Mouse (Mus musculus) limb, embryonic 10.5 days (tissue): ENCODE results near the gene Acsl3. TPM values are rescaled to one million over a fixed set of nuclear protein-coding genes. Genes with fewer than 3 reads are reported as not detected.

Source experiments
- DNase-seq: peaks from one replicate; pipeline ENCODE4 v3.0.0-alpha.2; 2017; ENCODE audit warnings: low spot score
- H3K27ac ChIP-seq: fragments of 300-500 bp; sonication (generic); 2 replicates; pipeline ENCODE4 v1.5.1; 2016; ENCODE audit warnings: mild to moderate bottlenecking
- H3K27me3 ChIP-seq: fragments of 300-500 bp; sonication (generic); 2 replicates; pipeline ENCODE4 v1.6.1; 2016; ENCODE audit warnings: low read depth, mild to moderate bottlenecking; ENCODE audit not compliant: poor library complexity, severe bottlenecking
- H3K36me3 ChIP-seq: fragments of 300-500 bp; sonication (generic); 2 replicates; pipeline ENCODE4 v1.6.1; 2016; ENCODE audit warnings: mild to moderate bottlenecking, moderate library complexity
- H3K4me1 ChIP-seq: fragments of 300-500 bp; sonication (generic); 2 replicates; pipeline ENCODE4 v1.6.1; 2016
- H3K4me3 ChIP-seq: fragments of 300-500 bp; sonication (generic); 2 replicates; pipeline ENCODE4 v1.5.1; 2016; ENCODE audit warnings: mild to moderate bottlenecking, moderate library complexity
- H3K9me3 ChIP-seq: fragments of 300-500 bp; sonication (generic); replicated peaks from 2 replicates; pipeline ENCODE4 v1.6.1; 2016; ENCODE audit warnings: mild to moderate bottlenecking
- WGBS: fragments of 180-500 bp; shearing (Covaris S2); methylation state at CpG from one replicate; pipeline ENCODE4 v1.1.7; 2016; 5-methylcytosine and 5-hydroxymethylcytosine counted together
- polyA plus RNA-seq: library from polyadenylated mRNA; unstranded; fragments of >200 nt; fragmentation: Nextera tagmentation; extraction: Ambion mirVana; gene quantifications from 2 replicates; pipeline ENCODE4 v1.2.1, GENCODE M21; 2016

Gene Acsl3
- polyA plus RNA-seq, 1 experiment from 2014 or later: 82.4 TPM

DNA sequence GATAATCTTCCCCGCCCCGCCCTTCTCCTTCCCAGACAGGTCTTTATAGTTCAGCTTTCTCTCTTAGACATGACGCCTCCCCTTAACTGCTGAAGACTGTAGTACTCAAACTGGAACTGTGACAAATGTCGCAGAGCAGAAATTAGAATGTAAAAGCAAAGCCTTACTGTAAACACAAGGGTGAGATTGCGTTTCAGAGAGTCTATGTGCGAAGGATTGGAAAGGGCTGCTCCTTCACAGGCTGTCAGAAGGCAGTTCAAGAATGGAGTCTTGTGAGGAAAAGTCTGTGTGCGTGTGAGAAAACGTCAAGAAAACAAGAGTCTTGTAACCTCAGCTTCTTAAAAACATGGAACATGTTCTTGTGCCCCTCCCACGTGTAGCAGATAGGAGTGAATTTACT, 74.7 kb downstream of the Acsl3 start:
- no peak for DNase-seq
- Histone ChIP-seq H3K4me1 (0 out of 2 replicates have a peak, but pooled peaks cover 7% of the 10 kb centered on the region), H3K4me3 (no peak overlapping the region), H3K9me3 (no peaks in the 10 kb centered on the region), H3K27ac (no peak overlapping the region), H3K36me3 (no peaks in the 10 kb centered on the region), H3K27me3 (no peaks in the 10 kb centered on the region)
- WGBS: 90% methylated on average over 9 of the region's 9 CpGs

DNA sequence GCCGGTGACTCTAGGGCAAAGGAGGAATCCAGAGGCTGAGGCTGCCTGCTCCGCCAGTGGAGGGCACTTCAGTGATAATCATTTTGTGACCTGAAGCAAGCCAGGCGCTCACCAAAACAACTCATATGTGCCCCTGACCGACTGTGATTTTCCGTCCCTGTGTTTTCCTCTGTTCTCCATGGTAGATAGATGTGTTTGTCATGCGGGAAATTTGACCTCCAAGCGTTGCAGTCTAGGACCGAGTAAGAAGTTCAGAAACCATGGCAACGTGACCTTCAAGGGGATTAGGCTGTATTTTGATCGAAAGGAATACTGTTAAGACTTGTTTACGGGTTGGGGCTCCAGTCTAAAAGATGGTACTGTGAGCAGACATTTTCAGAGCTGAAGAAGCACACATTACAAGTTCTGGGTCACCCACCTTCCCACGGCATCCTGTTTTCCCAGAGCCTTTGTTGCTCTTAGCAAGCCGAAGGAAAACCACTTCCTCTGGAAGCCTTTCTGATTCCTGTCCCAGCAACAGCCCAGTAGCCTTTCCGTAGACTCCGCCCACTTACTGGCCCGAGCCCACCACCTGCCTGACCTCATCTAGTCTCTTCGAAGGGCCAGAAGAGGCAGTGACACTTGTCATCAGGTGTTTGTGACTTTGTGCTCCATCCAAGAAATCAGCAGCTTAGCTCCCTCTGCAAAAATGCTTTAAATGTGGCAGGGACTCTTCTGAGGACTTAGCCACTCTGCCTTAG, 76.8 kb downstream of the Acsl3 start:
- Histone ChIP-seq H3K4me1 (peaks cover 7% of the 10 kb centered on the region; the same call in 1 of the 2 replicates), H3K4me3 (no peak overlapping the region), H3K27ac (no peak overlapping the region), H3K9me3 (no peaks in the 10 kb centered on the region), H3K36me3 (no peaks in the 10 kb centered on the region), H3K27me3 (no peaks in the 10 kb centered on the region)
- no peak for DNase-seq
- 79% methylated on average over 17 of the region's 17 CpGs for WGBS

DNA sequence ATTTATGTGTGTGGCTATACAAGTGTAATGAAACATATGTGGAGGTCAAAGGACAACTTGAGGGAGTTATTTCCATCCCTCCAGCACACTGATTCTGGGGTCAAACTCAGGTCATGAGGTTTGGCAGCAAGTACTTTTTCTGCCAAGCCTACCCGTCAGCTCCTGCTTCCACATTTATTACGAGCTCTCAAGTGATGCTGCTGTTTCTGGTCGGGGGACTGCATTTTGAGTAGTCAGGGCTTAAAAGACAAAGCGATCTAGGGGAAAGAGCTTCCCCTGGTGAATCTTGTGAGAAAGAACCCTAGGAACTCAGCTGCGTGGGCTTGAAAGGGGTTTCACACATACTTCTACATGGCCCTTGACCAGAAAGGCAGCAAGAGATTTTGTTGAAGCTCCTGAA, 80.0 kb downstream of the Acsl3 start:
- no peak overlapping the region for H3K4me3 ChIP-seq
- H3K36me3 ChIP-seq: no peaks in the 10 kb centered on the region
- WGBS: 46% methylated on average over 5 of the region's 5 CpGs
- no peaks in the 10 kb centered on the region for H3K27me3 ChIP-seq
- DNase-seq: no peak
- no peaks in the 10 kb centered on the region for H3K9me3 ChIP-seq
- H3K4me1 ChIP-seq: peaks cover 7% of the 10 kb centered on the region; the same call in 1 of the 2 replicates
- H3K27ac ChIP-seq: no peak overlapping the region

DNA sequence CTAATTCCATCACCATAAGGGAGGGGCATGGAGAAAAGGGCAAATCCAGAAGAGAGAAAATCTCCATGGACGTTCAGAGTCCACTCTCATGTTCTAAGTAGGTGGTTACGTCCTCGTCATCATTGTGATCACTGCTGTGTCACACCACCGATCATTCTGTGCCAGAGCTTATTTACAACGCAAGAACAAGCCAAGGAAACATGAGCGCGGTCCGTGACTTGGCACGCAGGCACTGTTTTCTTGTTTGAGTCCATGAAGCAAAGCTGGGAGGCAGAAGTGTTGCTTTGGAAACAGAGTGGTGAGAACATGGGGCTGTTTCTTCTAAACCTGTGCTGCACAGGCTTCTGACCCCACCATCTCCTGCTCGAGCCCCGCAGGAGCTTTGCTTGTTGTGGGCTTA, 83.1 kb downstream of the Acsl3 start:
- Histone ChIP-seq H3K4me1 (no peaks in the 10 kb centered on the region; the same call in 1 of the 2 replicates), H3K27ac (no peak overlapping the region), H3K27me3 (no peaks in the 10 kb centered on the region), H3K4me3 (no peak overlapping the region), H3K36me3 (no peaks in the 10 kb centered on the region), H3K9me3 (no peaks in the 10 kb centered on the region)
- DNase-seq: no peak
- WGBS: 93% methylated on average over 11 of the region's 11 CpGs

DNA sequence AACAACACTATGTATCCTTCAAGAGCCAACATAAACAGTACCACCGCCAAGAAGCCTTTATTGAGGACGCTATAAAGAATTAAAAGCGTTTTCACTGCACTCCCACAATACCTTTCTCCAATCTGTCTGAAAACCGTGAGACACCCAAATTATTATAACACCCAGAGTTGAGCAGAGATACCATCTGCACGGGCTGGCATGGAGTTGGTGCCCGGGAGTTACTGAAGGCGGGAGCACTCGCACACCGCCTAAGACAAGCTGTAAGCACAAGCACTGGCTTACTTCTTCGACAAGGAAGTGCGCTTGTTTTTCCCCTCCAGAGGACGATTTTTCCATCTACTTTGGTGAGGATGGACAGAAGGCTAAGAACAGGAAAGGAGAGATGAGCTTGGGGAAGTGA, 84.6 kb downstream of the Acsl3 start:
- Histone ChIP-seq H3K4me1 (no peaks in the 10 kb centered on the region; the same call in 1 of the 2 replicates), H3K27me3 (no peaks in the 10 kb centered on the region), H3K4me3 (no peak overlapping the region), H3K27ac (no peak overlapping the region), H3K36me3 (no peaks in the 10 kb centered on the region), H3K9me3 (no peaks in the 10 kb centered on the region)
- WGBS: 94% methylated on average over 12 of the region's 12 CpGs
- no peak for DNase-seq

DNA sequence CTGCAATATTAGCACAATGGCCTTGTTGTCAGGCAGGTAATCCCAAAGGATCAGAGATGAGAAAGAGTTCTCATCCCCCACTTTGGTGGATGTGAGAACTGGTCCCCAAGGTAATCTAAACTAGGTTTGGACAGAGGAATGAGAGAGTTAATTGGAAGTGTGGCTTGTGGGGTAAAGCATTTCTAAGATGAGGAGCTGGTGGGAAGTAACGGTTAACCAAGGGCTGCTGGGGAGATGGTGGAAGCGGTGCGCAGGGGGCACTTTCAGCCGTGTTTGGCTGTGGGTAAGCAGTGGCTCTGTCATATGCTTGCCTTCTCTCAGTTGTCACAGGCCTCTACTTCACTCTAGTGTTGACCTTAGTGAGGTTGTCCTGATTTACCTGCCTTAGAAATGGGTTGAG, 85.7 kb downstream of the Acsl3 start:
- H3K4me1 ChIP-seq: no peaks in the 10 kb centered on the region
- no peaks in the 10 kb centered on the region for H3K9me3 ChIP-seq
- H3K27me3 ChIP-seq: no peaks in the 10 kb centered on the region
- H3K27ac ChIP-seq: no peak overlapping the region
- H3K36me3 ChIP-seq: no peaks in the 10 kb centered on the region
- no peak overlapping the region for H3K4me3 ChIP-seq
- no peak for DNase-seq
- 92% methylated on average over 4 of the region's 4 CpGs for WGBS

DNA sequence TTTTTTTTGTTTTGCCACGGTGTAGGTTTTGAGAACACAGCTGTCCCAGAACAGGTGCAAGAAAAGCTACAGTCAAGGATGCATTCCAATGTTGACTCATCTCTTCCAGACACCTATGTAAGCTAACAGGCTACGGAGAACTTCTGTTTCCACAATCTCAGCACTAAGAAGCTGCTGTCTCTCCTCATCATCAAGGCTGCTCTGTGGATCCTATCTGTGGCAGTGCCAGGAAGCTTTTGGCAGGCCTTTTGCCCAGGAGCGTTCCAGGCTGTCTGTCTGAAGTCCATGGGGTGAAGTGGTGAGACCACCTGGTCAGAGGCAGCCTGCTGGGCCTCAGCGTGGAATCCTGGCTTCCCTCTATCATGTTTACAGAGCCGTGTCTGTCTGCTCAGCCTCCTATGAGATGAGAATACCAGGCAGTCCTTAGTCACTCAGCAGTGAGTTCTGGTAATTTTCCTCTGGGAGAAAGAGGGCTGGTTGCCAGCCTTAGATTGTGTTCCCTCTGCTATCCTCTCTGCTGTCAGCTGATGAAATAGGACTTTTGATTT, 87.7 kb downstream of the Acsl3 start:
- Histone ChIP-seq H3K9me3 (no peaks in the 10 kb centered on the region), H3K4me3 (no peak overlapping the region), H3K36me3 (no peaks in the 10 kb centered on the region), H3K4me1 (no peaks in the 10 kb centered on the region), H3K27me3 (no peaks in the 10 kb centered on the region), H3K27ac (no peak overlapping the region)
- 65% methylated on average over 5 of the region's 5 CpGs for WGBS
- DNase-seq: no peak

Other genes with a start within 250 kb of the Acsl3 start
- 154 and 155 TPM in 2 replicates for gene Farsb, start 168.9 kb upstream of the Acsl3 start, polyA plus RNA-seq
- 0.19 and 0.34 TPM in 2 replicates for gene Mogat1, start 146.8 kb upstream of the Acsl3 start, polyA plus RNA-seq
- gene BC035947, start 145.7 kb upstream of the Acsl3 start, polyA plus RNA-seq: 0.09 and 0.19 TPM in 2 replicates
- gene Utp14b, start 213 bp downstream of the Acsl3 start, polyA plus RNA-seq: 4.1 and 4.8 TPM in 2 replicates
- 0.16 and 0.90 TPM in 2 replicates for gene Kcne4, start 158.9 kb downstream of the Acsl3 start, polyA plus RNA-seq